Mouse (Mus musculus): ENCODE data around the gene Mpped2.
A peak's percentile ranks its signal among the peaks of the same experiment; 100 is the strongest.

Gene Mpped2

GRCm38 (mm10) chr2:106692783-106693701 lies at the start of gene Mpped2:
TSS of gene Mpped2 (plus strand) at chr2:106693269.
- DNase-seq (ENCODE audit: low spot score) = peak; percentile 26

GRCm38 (mm10) chr2:106644782-106645181 lies 48.3 kb upstream of the Mpped2 start:
- no peak for DNase-seq (ENCODE audit: low spot score)

- DNase-seq (ENCODE audit: low spot score) = peak; percentile 72
Measured at GRCm38 (mm10) chr2:106649686-106650570, 43.1 kb upstream of the Mpped2 start.

GRCm38 (mm10) chr2:106652151-106652550 lies 40.9 kb upstream of the Mpped2 start:
- no peak for DNase-seq (ENCODE audit: low spot score)

GRCm38 (mm10) chr2:106652741-106653140 lies 40.3 kb upstream of the Mpped2 start:
- no peak for DNase-seq (ENCODE audit: low spot score)

- DNase-seq (ENCODE audit: low spot score) = no peak
Measured at GRCm38 (mm10) chr2:106653261-106653660, 39.8 kb upstream of the Mpped2 start.

- DNase-seq (ENCODE audit: low spot score) = no peak
Measured at GRCm38 (mm10) chr2:106655271-106655670, 37.8 kb upstream of the Mpped2 start.

- no peak for DNase-seq (ENCODE audit: low spot score)
Measured at GRCm38 (mm10) chr2:106665271-106665670, 27.8 kb upstream of the Mpped2 start.

GRCm38 (mm10) chr2:106674319-106674718 lies 18.8 kb upstream of the Mpped2 start:
- DNase-seq (ENCODE audit: low spot score) = no peak

GRCm38 (mm10) chr2:106677449-106677848 lies 15.6 kb upstream of the Mpped2 start:
- DNase-seq (ENCODE audit: low spot score) = no peak

- no peak for DNase-seq (ENCODE audit: low spot score)
Measured at GRCm38 (mm10) chr2:106679720-106680455, 13.2 kb upstream of the Mpped2 start.

- no peak for DNase-seq (ENCODE audit: low spot score)
Measured at GRCm38 (mm10) chr2:106683185-106683831, 9.8 kb upstream of the Mpped2 start.

- no peak for DNase-seq (ENCODE audit: low spot score)
Measured at GRCm38 (mm10) chr2:106683832-106684231, 9.2 kb upstream of the Mpped2 start.

GRCm38 (mm10) chr2:106691753-106692363 lies 1.2 kb upstream of the Mpped2 start:
- no peak for DNase-seq (ENCODE audit: low spot score)

GRCm38 (mm10) chr2:106692405-106692782 lies 675 bp upstream of the Mpped2 start:
- DNase-seq (ENCODE audit: low spot score) = no peak

GRCm38 (mm10) chr2:106693702-106694566 lies 865 bp downstream of the Mpped2 start:
- no peak for DNase-seq (ENCODE audit: low spot score)

GRCm38 (mm10) chr2:106694567-106694885 lies 1.5 kb downstream of the Mpped2 start:
- DNase-seq (ENCODE audit: low spot score) = no peak

GRCm38 (mm10) chr2:106694886-106695733 lies 2.0 kb downstream of the Mpped2 start:
- no peak for DNase-seq (ENCODE audit: low spot score)

GRCm38 (mm10) chr2:106695734-106696022 lies 2.6 kb downstream of the Mpped2 start:
- no peak for DNase-seq (ENCODE audit: low spot score)

GRCm38 (mm10) chr2:106696372-106696771 lies 3.3 kb downstream of the Mpped2 start:
- no peak for DNase-seq (ENCODE audit: low spot score)

All from lung, postnatal 25 days (tissue).